Mouse (Mus musculus) forebrain, embryonic 15.5 days (tissue): ENCODE measurements at regions not wholly inside any gene's neighbourhood (a gene's known extent, or its start where the extent isn't known, plus 50 kb on each side); places are given as distances from the start of the nearest gene placed in this dataset.
"Not testable (repeated sequence)": the region's sequence is repeated elsewhere in the genome, so short reads cannot be mapped to it uniquely, and the experiment has no call there.

Experiments used
- ATAC-seq: fragments of 200-750 bp; cut with Nextera tagmentation; replicated peaks from 2 replicates; pipeline ENCODE4 v1.8.0; 2017; ENCODE audit warnings: mild to moderate bottlenecking, moderate TSS enrichment, moderate library complexity
- H3K27ac ChIP-seq: fragments of 300-500 bp; sonication (generic); replicated peaks from 2 replicates; pipeline ENCODE4 v1.5.1; 2015; ENCODE audit warnings: mild to moderate bottlenecking, inconsistent platforms
- H3K27me3 ChIP-seq: fragments of 300-500 bp; sonication (generic); 2 replicates; pipeline ENCODE4 v1.6.1; 2015; ENCODE audit warnings: inconsistent platforms
- H3K36me3 ChIP-seq: fragments of 300-500 bp; sonication (generic); 2 replicates; pipeline ENCODE4 v1.6.1; 2015; ENCODE audit warnings: mild to moderate bottlenecking, inconsistent platforms
- H3K4me1 ChIP-seq: fragments of 300-500 bp; sonication (generic); 2 replicates; pipeline ENCODE4 v1.6.1; 2015; ENCODE audit warnings: inconsistent platforms
- H3K4me2 ChIP-seq: fragments of 300-500 bp; sonication (generic); replicated peaks from 2 replicates; pipeline ENCODE4 v1.6.1; 2015; ENCODE audit warnings: mild to moderate bottlenecking, inconsistent platforms
- H3K4me3 ChIP-seq: fragments of 300-500 bp; sonication (generic); 2 replicates; pipeline ENCODE4 v1.5.1; 2015; ENCODE audit warnings: mild to moderate bottlenecking, inconsistent platforms
- H3K9ac ChIP-seq: fragments of 300-500 bp; sonication (generic); replicated peaks from 2 replicates; pipeline ENCODE4 v1.6.1; 2015; ENCODE audit warnings: mild to moderate bottlenecking, inconsistent platforms
- H3K9me3 ChIP-seq: fragments of 300-500 bp; sonication (generic); 2 replicates; pipeline ENCODE4 v1.6.1; 2016; ENCODE audit warnings: inconsistent platforms
- WGBS: fragments of 180-500 bp; shearing (Covaris S2); methylation state at CpG from one replicate; pipeline ENCODE4 v1.1.7; 2015; ENCODE audit warnings: mixed read lengths; 5-methylcytosine and 5-hydroxymethylcytosine counted together

- H3K27me3 ChIP-seq = no peaks in the 10 kb centered on the region
- WGBS = 59% methylated on average over 11 of the region's 11 CpGs
Observed at GRCm38 (mm10) chr4:10711939-10712533, 162.3 kb upstream of the 2610301B20Rik start.

DNA sequence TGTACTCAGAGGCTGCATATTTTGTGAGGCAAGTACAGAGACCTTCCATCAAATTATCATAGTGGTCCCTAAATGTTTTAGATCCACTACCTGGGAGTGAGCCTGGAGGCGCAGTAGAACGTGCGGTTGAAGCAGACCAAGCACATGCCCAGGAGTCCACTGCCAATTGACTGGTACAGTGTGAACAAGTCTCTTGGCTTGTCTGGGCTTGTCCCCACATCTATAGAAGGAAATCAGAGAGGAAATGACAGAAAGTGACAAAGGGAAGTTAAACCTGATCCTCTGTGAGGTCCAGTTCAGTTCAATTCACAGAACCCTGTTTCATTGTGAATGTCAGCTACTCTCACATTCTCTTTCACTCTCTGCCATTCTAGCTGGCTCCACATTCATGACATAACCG is 151.0 kb upstream of the 2610301B20Rik start:
- H3K4me3 ChIP-seq = no peak overlapping the region
- no peak overlapping the region for H3K4me2 ChIP-seq
- H3K9ac ChIP-seq = no peak overlapping the region
- no peaks in the 10 kb centered on the region for H3K36me3 ChIP-seq
- no peaks in the 10 kb centered on the region for H3K9me3 ChIP-seq
- ATAC-seq = no peak
- H3K4me1 ChIP-seq = no peaks in the 10 kb centered on the region
- H3K27me3 ChIP-seq = no peaks in the 10 kb centered on the region
- WGBS = 87% methylated on average over 4 of the region's 4 CpGs
- H3K27ac ChIP-seq = no peak overlapping the region

More at GRCm38 (mm10) chr4:10711939-10712533, 162.3 kb upstream of the 2610301B20Rik start:
- Histone ChIP-seq H3K9ac (no peak overlapping the region), H3K4me2 (no peak overlapping the region), H3K27ac (no peak overlapping the region), H3K4me1 (no peaks in the 10 kb centered on the region), H3K36me3 (no peaks in the 10 kb centered on the region), H3K9me3 (no peaks in the 10 kb centered on the region), H3K4me3 (no peak overlapping the region)
- no peak for ATAC-seq

DNA sequence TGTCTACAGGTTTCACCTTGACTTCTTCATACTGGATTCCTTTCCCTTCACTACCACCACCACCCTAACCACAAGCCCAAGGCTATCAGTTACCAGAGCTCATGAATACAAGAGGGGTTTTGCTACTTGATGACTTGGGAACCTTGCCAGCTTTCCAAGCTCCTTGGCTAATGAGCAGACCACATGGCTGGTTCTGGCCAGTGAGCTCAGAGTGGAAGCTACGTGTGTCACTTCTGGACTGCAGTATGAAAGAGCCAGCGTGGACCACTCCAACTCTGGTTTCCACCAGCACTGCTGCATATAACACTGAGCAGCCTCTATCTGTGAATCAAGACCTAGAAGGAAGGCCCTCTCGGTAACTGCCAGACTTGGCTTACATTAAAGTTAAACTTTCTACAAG is 146.4 kb upstream of the 2610301B20Rik start:
- H3K4me2 ChIP-seq = no peak overlapping the region
- H3K9ac ChIP-seq = no peak overlapping the region
- H3K27me3 ChIP-seq = no peaks in the 10 kb centered on the region
- H3K4me1 ChIP-seq = no peaks in the 10 kb centered on the region
- 66% methylated on average over 3 of the region's 3 CpGs for WGBS
- H3K27ac ChIP-seq = no peak overlapping the region
- no peak overlapping the region for H3K4me3 ChIP-seq
- H3K36me3 ChIP-seq = no peaks in the 10 kb centered on the region
- no peaks in the 10 kb centered on the region for H3K9me3 ChIP-seq
- no peak for ATAC-seq

GRCm38 (mm10) chr4:10745207-10745606 is 129.1 kb upstream of the 2610301B20Rik start:
- Histone ChIP-seq H3K4me3 (no peak overlapping the region), H3K36me3 (no peaks in the 10 kb centered on the region), H3K4me2 (no peak overlapping the region), H3K9me3 (no peaks in the 10 kb centered on the region), H3K4me1 (no peaks in the 10 kb centered on the region), H3K27me3 (no peaks in the 10 kb centered on the region), H3K27ac (no peak overlapping the region), H3K9ac (no peak overlapping the region)
- ATAC-seq = no peak
- WGBS = 90% methylated on average over 3 of the region's 3 CpGs

GRCm38 (mm10) chr4:10748816-10749215 is 125.5 kb upstream of the 2610301B20Rik start:
- H3K27me3 ChIP-seq = no peaks in the 10 kb centered on the region
- no peaks in the 10 kb centered on the region for H3K36me3 ChIP-seq
- H3K27ac ChIP-seq = no peak overlapping the region
- H3K9me3 ChIP-seq = no peaks in the 10 kb centered on the region
- no peak overlapping the region for H3K9ac ChIP-seq
- 94% methylated on average over 8 of the region's 8 CpGs for WGBS
- ATAC-seq = no peak
- H3K4me2 ChIP-seq = no peak overlapping the region
- no peak overlapping the region for H3K4me3 ChIP-seq
- no peaks in the 10 kb centered on the region for H3K4me1 ChIP-seq

- H3K4me1 ChIP-seq, H3K27me3 ChIP-seq, H3K9me3 ChIP-seq, ATAC-seq, H3K4me3 ChIP-seq, H3K4me2 ChIP-seq, H3K9ac ChIP-seq, H3K27ac ChIP-seq, H3K36me3 ChIP-seq: not testable (repeated sequence)
- 50% methylated on average over 6 of the region's 6 CpGs for WGBS
Observed at GRCm38 (mm10) chr4:10750377-10751062, 123.8 kb upstream of the 2610301B20Rik start.

- H3K9me3 ChIP-seq = no peaks in the 10 kb centered on the region
- H3K9ac ChIP-seq = no peak overlapping the region
- no peaks in the 10 kb centered on the region for H3K4me1 ChIP-seq
- H3K36me3 ChIP-seq = no peaks in the 10 kb centered on the region
- no peak for ATAC-seq
- H3K4me3 ChIP-seq = no peak overlapping the region
- H3K4me2 ChIP-seq = no peak overlapping the region
- 87% methylated on average over 5 of the region's 5 CpGs for WGBS
- no peak overlapping the region for H3K27ac ChIP-seq
- no peaks in the 10 kb centered on the region for H3K27me3 ChIP-seq
Observed at GRCm38 (mm10) chr4:10753176-10753575, 121.1 kb upstream of the 2610301B20Rik start.

- H3K4me2 ChIP-seq = no peak overlapping the region
- H3K4me1 ChIP-seq = no peaks in the 10 kb centered on the region
- H3K36me3 ChIP-seq = no peaks in the 10 kb centered on the region
- H3K27ac ChIP-seq = no peak overlapping the region
- H3K9me3 ChIP-seq = no peaks in the 10 kb centered on the region
- ATAC-seq = no peak
- H3K4me3 ChIP-seq = no peak overlapping the region
- WGBS = 94% methylated on average over 4 of the region's 4 CpGs
- no peak overlapping the region for H3K9ac ChIP-seq
- no peaks in the 10 kb centered on the region for H3K27me3 ChIP-seq
Observed at GRCm38 (mm10) chr4:10759491-10759890, 114.8 kb upstream of the 2610301B20Rik start.

GRCm38 (mm10) chr4:10767676-10768075 is 106.6 kb upstream of the 2610301B20Rik start:
- Histone ChIP-seq H3K27ac (no peak overlapping the region), H3K9me3 (no peaks in the 10 kb centered on the region), H3K9ac (no peak overlapping the region), H3K4me1 (no peaks in the 10 kb centered on the region), H3K27me3 (no peaks in the 10 kb centered on the region), H3K36me3 (no peaks in the 10 kb centered on the region), H3K4me2 (no peak overlapping the region), H3K4me3 (no peak overlapping the region)
- WGBS = 59% methylated on average over 6 of the region's 6 CpGs
- ATAC-seq = 0 out of 2 replicates have a peak, but pooled peaks have one; percentile 48

DNA sequence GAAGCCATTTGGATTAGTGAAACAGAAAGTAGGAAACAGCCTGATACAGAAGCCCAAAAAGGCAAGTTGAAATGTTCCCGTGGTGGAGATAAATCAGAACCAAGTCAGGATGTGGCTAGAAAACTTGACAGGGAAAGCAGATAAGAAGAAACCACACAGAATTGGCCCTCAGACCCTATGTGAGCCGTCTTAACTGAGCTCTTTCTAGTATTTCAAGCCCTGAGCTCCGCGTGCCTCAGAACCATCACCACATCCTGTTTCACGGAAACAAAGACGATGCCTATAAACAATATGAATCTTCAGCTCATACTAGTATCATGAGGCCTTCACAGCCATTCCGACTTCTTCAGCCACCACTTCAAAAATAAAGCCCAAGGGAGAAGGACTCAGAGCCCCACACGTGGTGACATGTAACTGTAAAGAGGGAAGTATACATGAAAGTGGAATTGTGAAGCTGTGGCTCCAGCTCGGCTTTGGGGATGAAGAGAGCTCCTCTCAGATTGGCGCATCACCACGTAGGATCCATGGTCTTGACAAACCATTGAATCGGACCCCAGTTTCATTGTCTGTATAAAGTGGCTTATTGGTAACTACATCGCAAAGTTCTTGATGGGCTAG is 104.2 kb upstream of the 2610301B20Rik start:
- Histone ChIP-seq H3K4me1 (no peaks in the 10 kb centered on the region), H3K27me3 (no peaks in the 10 kb centered on the region), H3K9me3 (no peaks in the 10 kb centered on the region), H3K4me2 (no peak overlapping the region), H3K4me3 (no peak overlapping the region), H3K27ac (no peak overlapping the region), H3K9ac (no peak overlapping the region), H3K36me3 (no peaks in the 10 kb centered on the region)
- ATAC-seq = no peak
- 95% methylated on average over 13 of the region's 13 CpGs for WGBS

- WGBS = 21% methylated on average over 3 of the region's 3 CpGs
- Histone ChIP-seq H3K4me3 (no peak overlapping the region), H3K27me3 (no peaks in the 10 kb centered on the region), H3K4me1 (no peaks in the 10 kb centered on the region), H3K4me2 (no peak overlapping the region), H3K9ac (no peak overlapping the region), H3K36me3 (no peaks in the 10 kb centered on the region), H3K27ac (0 out of 2 replicates have a peak overlapping the region, but pooled peaks have one; percentile 20), H3K9me3 (no peaks in the 10 kb centered on the region)
- peak; percentile 86 for ATAC-seq
Observed at GRCm38 (mm10) chr4:10774557-10775215, 99.6 kb upstream of the 2610301B20Rik start.

GRCm38 (mm10) chr4:10786701-10787100 is 87.6 kb upstream of the 2610301B20Rik start:
- 85% methylated on average over 2 of the region's 2 CpGs for WGBS
- Histone ChIP-seq H3K27me3 (no peaks in the 10 kb centered on the region), H3K9ac (no peak overlapping the region), H3K4me1 (no peaks in the 10 kb centered on the region), H3K27ac (no peak overlapping the region), H3K4me3 (no peak overlapping the region), H3K4me2 (no peak overlapping the region), H3K36me3 (no peaks in the 10 kb centered on the region), H3K9me3 (no peaks in the 10 kb centered on the region)
- no peak for ATAC-seq
